17 mouse cellular contexts compared by ENCODE assay signal in the genomic region with DNA sequence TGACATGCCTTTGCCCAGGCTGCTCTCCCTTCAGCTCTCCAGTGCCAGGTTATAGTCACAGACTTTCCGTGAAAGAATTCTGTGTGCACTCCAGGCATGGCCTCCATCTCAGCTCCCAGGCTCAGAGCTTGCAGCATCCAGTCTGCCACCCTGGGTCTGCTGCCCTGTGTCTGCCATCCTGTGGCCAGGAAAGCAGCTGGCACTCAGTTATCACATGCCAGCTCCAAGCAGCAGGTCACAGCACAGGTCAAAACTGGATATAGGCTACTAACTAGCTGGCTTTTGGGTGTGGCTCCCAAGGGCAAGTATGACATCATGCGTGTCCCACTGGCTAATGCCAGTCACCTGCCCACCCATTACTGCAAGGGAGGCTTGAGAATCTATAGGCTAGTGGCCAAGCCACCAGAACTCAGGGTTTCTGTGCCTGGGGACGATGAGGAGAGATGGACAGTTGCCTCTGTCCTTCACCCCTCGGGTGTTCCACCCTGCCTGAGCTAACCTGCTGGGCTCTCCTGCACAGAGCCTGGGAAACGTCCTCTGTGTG. TPM values are rescaled to one million over a fixed set of nuclear protein-coding genes. Genes with fewer than 3 reads are reported as not detected.
A peak's percentile ranks its signal among the peaks of the same experiment; 100 is the strongest.
DNase-seq lines count a peak whose midpoint lies in the region; ATAC-seq and TF ChIP-seq lines count a peak whose summit lies in the region.
"Had no signal": no experiment of that assay in that cellular context is flagged by ENCODE, and none has a peak within 500 bp of the region (broad histone marks: within the 10 kb centered on the region; RNA-seq: fewer than 3 reads in every experiment).

No protein-coding gene starts in this region.

- H3K27me3 ChIP-seq in cerebellum, adult 2 months (ENCODE audit: control insufficient read depth, insufficient read depth, low read length), result no peaks in the 10 kb centered on the region

- no peak for DNase-seq in cerebellum, adult 2 months
- peak; percentile 9 for DNase-seq in kidney, adult 11 months
- DNase-seq in kidney, postnatal 4 days, result no peak
- peak; percentile 36 for DNase-seq in 3134 (ENCODE audit: extremely low read depth, insufficient read length, low spot score)
- peak; percentile 18 for DNase-seq in NIH3T3 (ENCODE audit: low read depth)
- no peak for DNase-seq in thymus, postnatal 4 days
- no peak for DNase-seq in left cerebral cortex, adult 8-10 months (ENCODE audit: low spot score in 2 of 2)
- DNase-seq: adrenal gland, postnatal 10 days; cerebellum, adult 18-20 months; cerebellum, postnatal 10 days; gastrocnemius, postnatal 36 days; heart, adult 11 months; heart, postnatal 36 days had no signal

- TF ChIP-seq POLR2A in cerebellum, adult 2 months (IDR thresholded peaks at IDR 0.05; ENCODE audit: borderline replicate concordance, insufficient read depth, low read length), result no peak

- TF ChIP-seq CTCF in cerebellum, adult 2 months (IDR thresholded peaks at IDR 0.05; ENCODE audit: borderline replicate concordance, insufficient read depth, low read depth, low read length), result peak; percentile 35; the same call in 1 of the 2 replicates

- no peak overlapping the region for H3K27ac ChIP-seq in cerebellum, adult 2 months (ENCODE audit: insufficient read depth, low read length)
- H3K27ac ChIP-seq: heart, embryonic 13.5 days; hindbrain, postnatal 0 days had no signal

- peaks cover 42% of the 10 kb centered on the region for H3K4me1 ChIP-seq in cerebellum, adult 2 months (ENCODE audit: control insufficient read depth, insufficient read depth, low read length)
- H3K4me1 ChIP-seq: heart, embryonic 13.5 days had no signal

- no peak for ATAC-seq in cerebellum, adult (ENCODE audit: insufficient number of reproducible peaks, low FRiP score, low TSS enrichment)
- ATAC-seq: forebrain, embryonic 16.5 days; hindbrain, postnatal 0 days had no signal

- WGBS in cerebellum, adult 2 months, result 58% methylated on average over 5 of the region's 5 CpGs

- no peak overlapping the region for H3K4me3 ChIP-seq in cerebellum, adult 2 months (replicated peaks; ENCODE audit: insufficient read depth, low read depth, low read length)
- H3K4me3 ChIP-seq: heart, embryonic 13.5 days had no signal

RNA-seq across cellular contexts. Expression of gene Olfm1, which starts 53.4 kb away (rescaled TPM):
- 567 and 588 TPM in 2 replicates for polyA plus RNA-seq in cerebellum, adult 2 months (2012; rRNA removed)
- 1,000 to 10,000 TPM; 1,109 to 1,183 (median 1,132) TPM for total RNA-seq in left cerebral cortex, adult 8-10 months (2022)

Comparison
In these comparisons a context has a peak if more than half of its experiments do, and no peak if none do; other contexts are left out.
1. DNase-seq: peak in kidney, adult 11 months (single experiment), 3134 (single experiment) and NIH3T3 (single experiment); none in cerebellum, adult 2 months (0 of 2), kidney, postnatal 4 days (0 of 2), thymus, postnatal 4 days (single experiment) and left cerebral cortex, adult 8-10 months (0 of 2).